Mouse (Mus musculus): ENCODE results near the gene Atp1b1. TPM values are rescaled to one million over a fixed set of nuclear protein-coding genes. Genes with fewer than 3 reads are reported as not detected.

Gene Atp1b1
- total RNA-seq, 2 experiments from 2014 or later = 101 to 236 TPM

DNA sequence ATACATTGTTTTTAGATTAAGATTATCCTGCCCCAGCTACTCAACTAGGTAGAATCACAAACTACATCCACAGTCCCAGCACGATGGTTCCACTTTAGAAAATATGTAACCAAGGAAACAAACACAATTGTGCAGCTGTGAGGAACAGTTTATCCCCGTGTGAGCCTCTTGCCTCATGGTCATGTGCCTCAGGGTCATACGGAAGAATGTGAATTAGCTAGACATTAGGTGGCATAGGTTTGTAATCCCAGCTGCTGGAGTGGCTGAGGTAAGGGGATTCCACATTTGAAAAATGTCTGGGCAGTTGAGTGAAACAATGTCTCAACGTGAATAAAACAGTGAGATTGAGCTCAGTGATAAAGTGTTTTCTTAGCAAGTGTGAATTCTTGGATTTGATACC, 60.5 kb downstream of the Atp1b1 start:
- no peak for DNase-seq (ENCODE audit: low spot score in 2 of 2)

DNA sequence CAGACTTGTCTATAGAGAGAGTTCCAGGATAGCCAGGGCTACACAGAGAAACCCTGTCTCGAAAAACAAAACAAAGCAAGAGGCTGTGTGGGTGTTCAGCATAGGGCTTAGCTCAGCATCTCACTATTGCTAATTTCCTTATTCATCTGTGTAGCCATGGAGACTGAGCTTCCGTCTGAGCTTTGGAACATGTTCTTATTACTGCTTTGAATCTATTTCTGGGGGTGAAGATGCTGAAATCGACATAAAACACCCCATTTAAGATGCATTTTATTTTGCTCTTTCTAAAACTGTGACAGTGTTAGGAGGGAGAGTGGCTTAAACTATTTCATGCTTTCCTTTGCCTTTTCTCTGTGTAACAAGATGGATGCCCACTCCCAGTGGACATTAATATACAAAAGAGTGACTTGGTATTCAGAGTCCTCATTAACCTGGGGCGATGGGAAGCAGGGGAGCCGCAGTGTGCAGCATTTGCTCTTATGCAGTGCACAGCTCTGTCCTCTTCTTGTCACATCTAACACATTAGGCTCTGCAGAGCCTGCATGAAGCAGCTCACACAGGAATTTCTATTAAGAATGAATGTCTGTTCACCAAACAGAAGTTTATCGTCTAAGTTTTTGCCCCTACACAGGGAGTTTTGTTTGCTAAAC, 62.9 kb downstream of the Atp1b1 start:
- no peak for DNase-seq (ENCODE audit: low spot score in 2 of 2)

DNA sequence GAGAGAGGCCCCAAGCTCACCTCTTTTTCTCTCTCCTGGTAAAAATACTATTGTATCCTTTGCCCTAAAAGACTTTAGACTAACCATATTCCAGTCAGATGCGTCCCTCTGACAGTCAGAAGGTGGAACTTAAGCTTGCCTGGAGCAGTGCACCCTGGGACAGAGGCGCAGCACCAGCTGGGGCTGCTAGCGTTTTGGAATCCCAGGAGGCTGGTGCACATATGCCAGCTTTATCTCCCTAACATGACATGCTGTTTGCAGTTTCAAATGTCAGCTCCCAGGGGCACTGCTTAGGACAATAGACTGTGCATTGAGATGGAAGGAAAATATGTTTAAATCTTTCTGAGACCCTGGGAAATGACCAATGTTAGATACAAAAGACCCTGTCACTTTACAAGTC, 66.0 kb downstream of the Atp1b1 start:
- DNase-seq (ENCODE audit: low spot score in 2 of 2) = no peak

DNA sequence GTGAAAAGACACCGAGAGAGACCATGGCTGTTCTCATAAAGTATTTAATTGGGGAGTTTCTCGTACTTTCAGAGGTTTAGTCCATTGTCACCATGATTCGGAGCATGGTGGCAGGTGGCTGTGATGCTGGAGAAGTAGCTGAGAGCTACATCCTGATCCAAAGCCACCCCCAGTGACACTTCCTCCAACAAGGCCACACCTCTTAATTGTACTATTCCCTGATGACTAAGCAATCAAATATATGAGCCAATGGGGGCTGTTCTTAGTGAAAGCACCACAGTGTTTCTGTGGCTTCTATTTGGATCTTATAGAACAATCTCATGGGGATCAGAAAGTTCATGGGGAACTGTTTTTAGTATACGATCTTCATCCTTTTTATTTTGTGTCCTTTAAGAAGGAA, 68.4 kb downstream of the Atp1b1 start:
- no peak for DNase-seq (ENCODE audit: low spot score in 2 of 2)

Other genes with a start within 250 kb of the Atp1b1 start
- 10 to 100 TPM; 19.5 to 22.2 TPM for gene Slc19a2, start 209.3 kb downstream of the Atp1b1 start, total RNA-seq (2021)
- 10 to 100 TPM; 11.0 to 14.1 TPM for gene Ccdc181, start 182.8 kb downstream of the Atp1b1 start, total RNA-seq (2021)
- 10 to 100 TPM; 23.3 to 24.5 TPM for gene Nme7, start 154.2 kb downstream of the Atp1b1 start, total RNA-seq (2021)
- 10 to 100 TPM; 28.9 to 29.7 TPM for gene Blzf1, start 150.9 kb downstream of the Atp1b1 start, total RNA-seq (2021)